Mouse (Mus musculus) adrenal gland, postnatal 4 days (tissue): ENCODE measurements around the gene Klf5. TPM values are rescaled to one million over a fixed set of nuclear protein-coding genes. Genes with fewer than 3 reads are reported as not detected.

Source experiments
- DNase-seq, 2 experiments: peaks; one replicate each; pipeline ENCODE4 v3.0.0; 2021 to 2022; ENCODE audit warnings: low spot score in 2 of 2, mixed read lengths in 2 of 2
- long read RNA-seq, 2 experiments: library from polyadenylated mRNA; stranded (forward); transcript quantifications; one replicate each; pipeline ENCODE4 v2.0.0; 2021
- total RNA-seq, 2 experiments: library from RNA; stranded (reverse); gene quantifications; 2 replicates each; pipeline ENCODE4 v1.2.3; 2021

The Klf5 gene
- total RNA-seq, result 10 to 100 TPM; 15.2 to 15.7 TPM
- long read RNA-seq, experiment 1, transcript Klf5-201 (4 exons, 3,352 nt), result major isoform, 17 of 18 reads
- long read RNA-seq, experiment 1, partial matches to known transcripts, result 0 of 18 reads
- long read RNA-seq, experiment 1, other reads (novel, unspliced or antisense), result 1 of 18 reads
- long read RNA-seq, experiment 2, transcript Klf5-201 (4 exons, 3,352 nt), result major isoform, 29 of 34 reads
- long read RNA-seq, experiment 2, partial matches to known transcripts, result 4 of 34 reads
- long read RNA-seq, experiment 2, other reads (novel, unspliced or antisense), result 1 of 34 reads

- peak; percentile 78 to 85 for DNase-seq
These were observed at the start of gene Klf5 for GRCm38 (mm10) chr14:99298385-99299021. Klf5 (plus strand) TSS chr14:99298691.

DNA sequence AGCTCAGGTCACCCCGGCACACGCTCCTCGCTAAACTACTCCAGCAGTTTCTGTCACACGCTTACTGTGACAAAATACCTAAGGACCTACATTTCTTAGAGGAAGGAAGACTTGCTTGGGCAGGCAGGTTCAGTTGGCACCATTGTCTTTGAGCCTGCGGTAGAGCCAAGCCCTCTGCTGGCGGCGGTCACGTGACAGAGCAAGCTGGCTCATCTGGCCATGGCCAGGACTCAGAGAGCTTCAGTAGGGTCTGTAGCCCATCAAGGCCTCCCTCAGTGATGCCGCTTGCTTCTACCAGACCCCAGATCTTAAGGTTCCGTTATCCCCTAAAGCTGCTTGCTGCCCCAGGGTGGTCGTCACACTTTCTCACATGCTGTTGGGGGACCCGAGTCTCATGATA, 36.5 kb upstream of the Klf5 start:
- no peak for DNase-seq

GRCm38 (mm10) chr14:99263816-99264215, 34.7 kb upstream of the Klf5 start:
- no peak for DNase-seq

DNA sequence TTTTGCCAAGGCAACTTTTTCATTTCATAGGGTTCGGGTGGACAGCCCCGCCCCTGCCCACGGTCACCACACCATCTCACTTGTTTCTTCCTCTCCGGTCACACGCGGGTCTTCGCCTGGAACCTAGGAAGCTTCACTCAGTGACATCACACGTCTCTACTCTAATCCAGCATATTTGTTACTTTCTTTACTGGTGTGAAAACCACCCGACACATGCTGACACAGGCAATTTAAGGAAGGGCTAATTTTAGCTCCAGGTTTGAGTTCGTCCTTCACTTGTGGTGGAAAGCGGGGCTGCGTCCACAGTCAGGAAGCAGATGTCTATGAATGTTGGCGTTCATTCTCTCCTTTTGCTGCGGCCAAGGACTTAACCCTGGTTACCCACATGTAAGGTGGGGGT, 32.7 kb upstream of the Klf5 start:
- no peak for DNase-seq

- DNase-seq, result no peak
These were observed 31.7 kb upstream of the Klf5 start for GRCm38 (mm10) chr14:99266749-99267148.

DNA sequence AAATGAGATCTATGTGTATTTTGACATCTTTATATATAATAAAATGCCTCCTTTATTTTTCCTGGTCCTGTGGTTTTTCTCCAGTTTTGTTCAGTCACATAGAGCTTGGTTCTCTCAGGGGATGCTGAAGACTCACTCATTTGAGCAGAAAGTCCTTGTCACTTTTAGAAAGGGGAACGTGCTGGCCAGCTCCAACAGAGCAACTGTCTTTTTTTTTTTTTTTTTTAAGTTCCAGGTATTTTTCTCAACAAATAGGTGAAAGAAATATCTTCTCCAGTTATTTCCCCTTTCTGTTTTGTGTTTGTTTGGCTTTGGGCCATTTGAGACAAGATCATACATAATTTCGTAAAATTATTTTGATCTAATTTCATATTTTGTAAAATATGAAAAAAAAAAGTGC, 24.4 kb upstream of the Klf5 start:
- DNase-seq, result no peak

- DNase-seq, result no peak
These were observed 22.7 kb upstream of the Klf5 start for GRCm38 (mm10) chr14:99275827-99276226.

GRCm38 (mm10) chr14:99278312-99278711, 20.2 kb upstream of the Klf5 start:
- DNase-seq, result no peak

GRCm38 (mm10) chr14:99278763-99279486, 19.6 kb upstream of the Klf5 start:
- no peak for DNase-seq

DNA sequence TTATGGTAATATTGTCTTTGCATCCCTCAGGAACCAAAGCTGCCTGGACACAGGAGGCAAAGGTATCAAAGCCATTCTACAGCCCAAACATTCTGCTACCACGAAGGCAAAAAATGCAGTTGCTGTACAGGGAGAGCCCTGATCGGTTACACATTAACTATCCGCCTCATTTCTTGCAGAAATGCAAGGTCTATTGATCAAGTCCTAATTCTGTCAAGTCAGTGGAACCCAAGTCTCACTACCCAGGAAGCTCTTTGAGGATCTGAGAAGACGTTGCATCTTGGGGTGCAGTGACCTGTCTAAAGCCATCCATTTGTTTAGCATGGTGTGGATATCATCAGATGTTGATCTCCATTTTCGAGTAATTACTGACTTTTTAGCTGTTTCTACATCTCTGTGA, 18.1 kb upstream of the Klf5 start:
- DNase-seq, result no peak

DNA sequence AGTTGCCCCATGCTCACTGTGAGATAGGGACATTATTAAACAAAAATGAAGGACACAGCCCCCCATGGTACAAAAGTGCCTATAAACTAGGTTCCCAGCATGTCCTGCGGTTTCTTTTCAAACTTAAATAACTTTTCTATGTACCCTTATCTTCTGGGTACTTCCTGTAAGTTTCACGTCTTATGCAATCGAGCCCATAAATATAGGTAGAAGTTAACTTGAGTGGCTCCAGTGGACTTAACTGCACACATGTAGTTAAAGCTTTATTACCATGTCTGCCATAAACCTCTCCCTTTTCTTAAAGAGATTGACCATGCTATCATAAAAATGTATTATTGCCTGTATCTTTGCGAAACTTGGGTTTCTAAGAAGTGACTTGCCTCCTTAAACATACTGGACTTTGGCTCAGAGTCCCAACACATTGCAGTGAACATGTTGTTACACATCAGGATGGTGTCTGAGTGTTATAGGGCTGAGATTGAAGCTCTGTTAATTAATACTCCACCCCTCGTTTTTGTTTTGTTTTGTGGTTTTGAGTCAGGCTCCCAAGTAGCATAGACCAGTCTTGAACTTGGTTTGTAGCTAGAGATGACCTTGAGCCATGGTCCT, 17.6 kb upstream of the Klf5 start:
- DNase-seq, result no peak

DNA sequence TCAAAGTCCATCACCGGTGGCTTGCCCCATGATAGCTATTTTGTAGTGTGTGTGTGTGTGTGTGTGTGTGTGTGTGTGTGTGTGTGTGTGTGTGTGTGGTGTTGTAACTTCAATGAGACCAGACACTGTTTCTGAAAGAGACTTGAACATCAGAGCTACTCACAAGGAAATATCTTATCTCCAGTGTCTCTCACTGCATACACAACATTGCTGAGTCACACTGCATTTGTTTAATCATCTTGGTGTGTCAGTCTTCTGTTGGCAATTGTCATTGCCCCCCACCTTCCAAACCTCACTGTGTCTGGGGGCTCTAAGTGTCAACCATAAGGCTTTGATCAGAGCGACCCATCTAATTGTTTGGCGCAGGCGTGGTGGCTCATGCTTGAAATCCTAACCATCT, 13.0 kb upstream of the Klf5 start:
- DNase-seq, result no peak

- DNase-seq, result no peak
These were observed 6.3 kb upstream of the Klf5 start for GRCm38 (mm10) chr14:99292176-99292575.

DNA sequence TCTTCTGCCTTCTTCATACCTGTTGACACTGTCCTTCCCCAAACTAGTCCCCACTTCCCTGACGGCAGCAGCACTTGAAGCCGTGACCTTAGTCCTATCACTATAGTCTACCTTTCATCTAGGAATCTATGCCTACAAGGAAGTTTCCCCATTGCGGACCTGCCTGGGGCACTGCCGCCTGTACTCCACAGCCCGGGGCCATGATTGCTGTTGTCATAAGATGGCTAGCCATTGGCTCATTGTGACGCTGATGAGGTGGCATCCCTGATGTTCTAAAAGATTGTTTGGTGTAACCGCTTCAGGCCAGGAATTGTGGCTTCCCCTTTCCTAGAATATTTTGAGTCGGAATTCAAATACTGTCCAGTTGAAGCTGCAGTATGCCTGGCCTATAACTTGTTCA, 4.1 kb upstream of the Klf5 start:
- no peak for DNase-seq

DNA sequence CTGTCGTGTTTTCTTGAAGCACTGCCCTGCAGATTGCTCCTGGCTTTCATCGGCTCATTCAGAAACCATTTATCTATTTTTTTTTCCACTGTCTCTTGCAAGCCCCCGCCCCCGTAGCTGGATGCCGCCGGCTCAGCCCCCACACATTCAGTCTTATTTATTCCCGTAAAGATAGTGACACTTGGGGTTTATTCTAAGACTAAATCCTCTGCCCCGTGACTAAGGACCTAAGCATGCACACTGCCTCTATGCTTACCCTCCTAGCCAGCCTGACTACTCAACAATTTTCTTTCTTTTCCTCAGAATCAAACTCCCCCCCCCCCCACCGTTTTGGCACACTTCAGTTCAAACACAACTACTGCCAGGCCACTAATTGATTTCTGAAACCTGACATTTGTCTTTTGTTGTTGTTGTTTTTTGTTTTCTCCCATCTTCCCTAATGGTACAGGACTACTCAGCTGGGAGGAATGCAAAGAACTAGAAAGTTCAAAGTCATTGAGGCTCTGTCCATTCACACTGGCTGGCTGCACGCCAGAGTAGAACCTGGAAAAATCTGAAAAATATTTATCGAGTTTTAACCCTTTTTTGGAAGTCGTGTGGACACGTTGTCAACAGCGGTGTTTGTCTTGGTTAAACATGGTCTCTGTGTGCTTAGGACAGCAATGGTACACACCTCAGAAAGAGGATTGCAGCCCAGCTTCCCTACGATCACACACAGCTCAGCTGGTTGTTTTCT, 2.7 kb upstream of the Klf5 start:
- DNase-seq, result no peak

DNA sequence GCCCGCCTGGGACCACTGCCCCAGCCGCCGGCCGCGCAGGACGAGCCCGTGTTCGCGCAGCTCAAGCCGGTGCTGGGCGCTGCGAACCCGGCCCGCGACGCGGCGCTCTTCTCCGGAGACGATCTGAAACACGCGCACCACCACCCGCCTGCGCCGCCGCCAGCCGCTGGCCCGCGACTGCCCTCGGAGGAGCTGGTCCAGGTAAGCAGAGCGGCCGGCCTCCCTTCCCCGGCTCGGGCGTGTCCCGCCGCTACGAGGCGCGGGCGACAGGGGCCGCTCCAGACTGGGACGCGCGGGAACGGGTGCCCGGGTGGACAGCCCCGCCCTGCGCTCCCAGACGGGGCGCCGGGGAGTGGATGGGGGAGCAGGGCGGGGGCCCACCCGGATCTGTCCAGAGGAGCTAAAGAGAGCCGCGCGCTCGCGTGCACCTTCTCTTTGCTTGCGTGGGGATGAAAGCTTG, 561 bp downstream of the Klf5 start:
- peak; percentile 28 for DNase-seq

GRCm38 (mm10) chr14:99299701-99300191, 1.3 kb downstream of the Klf5 start:
- no peak for DNase-seq

DNA sequence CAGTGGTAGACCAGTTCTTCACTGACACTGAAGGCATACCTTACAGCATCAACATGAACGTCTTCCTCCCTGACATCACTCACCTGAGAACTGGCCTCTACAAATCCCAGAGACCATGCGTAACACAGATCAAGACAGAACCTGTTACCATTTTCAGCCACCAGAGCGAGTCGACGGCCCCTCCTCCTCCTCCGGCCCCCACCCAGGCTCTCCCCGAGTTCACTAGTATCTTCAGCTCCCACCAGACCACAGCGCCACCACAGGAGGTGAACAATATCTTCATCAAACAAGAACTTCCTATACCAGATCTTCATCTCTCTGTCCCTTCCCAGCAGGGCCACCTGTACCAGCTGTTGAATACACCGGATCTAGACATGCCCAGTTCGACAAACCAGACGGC, 3.0 kb downstream of the Klf5 start:
- no peak for DNase-seq

GRCm38 (mm10) chr14:99304387-99304786, 5.9 kb downstream of the Klf5 start:
- no peak for DNase-seq

GRCm38 (mm10) chr14:99304997-99305792, 6.7 kb downstream of the Klf5 start:
- DNase-seq, result no peak
